Mouse (Mus musculus) heart, postnatal 0 days (tissue): ENCODE measurements around the gene Fstl4.

Source experiments
- CTCF ChIP-seq: IDR thresholded peaks from 2 replicates; pipeline ENCODE4 v1.5.1; 2016; ENCODE audit warnings: antibody characterized with exemption, control low read depth, low read depth
- EP300 ChIP-seq: IDR thresholded peaks from 2 replicates; pipeline ENCODE4 v1.6.1; 2016; ENCODE audit warnings: antibody characterized with exemption, low read depth

- TF ChIP-seq CTCF (no peak), EP300 (no peak)
Observed at GRCm38 (mm10) chr11:52753261-52753660, 11.2 kb upstream of the Fstl4 start.
